Mouse (Mus musculus) cerebellum, adult 2 months (tissue): ENCODE data around the gene Oprd1.
A peak's percentile ranks its signal among the peaks of the same experiment; 100 is the strongest.

ENCODE experiments used
- CTCF ChIP-seq: fragments of 200-500 bp; IDR thresholded peaks from 2 replicates; pipeline ENCODE4 v1.5.1; 2011; ENCODE audit warnings: low read depth, mild to moderate bottlenecking, control low read depth, low read length, moderate library complexity, borderline replicate concordance; ENCODE audit not compliant: insufficient read depth
- POLR2A ChIP-seq: fragments of 200-500 bp; IDR thresholded peaks from 2 replicates; pipeline ENCODE4 v1.6.1; 2011; ENCODE audit warnings: low read length, control low read depth, borderline replicate concordance; ENCODE audit not compliant: insufficient read depth

GRCm38 (mm10) chr4:132074077-132074932 is 70.0 kb downstream of the Oprd1 start, which contains the start of gene Gm10300:
- TF ChIP-seq CTCF (no peak), POLR2A (peak; percentile 27; the same call in 1 of the 2 replicates)
